In the genomic region with DNA sequence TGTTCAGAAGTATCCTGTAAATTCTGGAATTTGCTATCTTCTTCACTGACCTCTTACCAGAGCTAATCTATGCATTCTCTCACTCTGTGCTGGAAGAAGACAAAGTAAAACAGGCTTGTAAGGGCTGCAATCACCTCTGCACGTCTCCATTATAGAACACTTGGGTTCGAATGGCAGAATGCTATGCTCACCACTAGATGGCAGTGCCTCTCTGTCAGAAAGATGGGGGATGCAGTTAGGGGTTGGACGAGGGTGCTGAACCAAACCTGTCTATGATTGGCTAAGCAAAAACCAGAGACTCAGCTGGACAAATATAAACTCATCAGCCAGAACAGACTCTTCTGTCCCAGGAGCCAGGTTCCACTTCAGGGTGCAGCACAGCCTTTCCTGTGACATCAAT, we compare ENCODE assay signal across 8 mouse cellular contexts.
DNase-seq lines count a peak whose midpoint lies in the region; ATAC-seq and TF ChIP-seq lines count a peak whose summit lies in the region.
"Not testable (repeated sequence)": the region's sequence is repeated elsewhere in the genome, so short reads cannot be mapped to it uniquely, and the experiment has no call there.

No protein-coding gene starts in this region.

- H3K9me3 ChIP-seq in forebrain, embryonic 14.5 days (replicated peaks; ENCODE audit: control insufficient read depth, low read length); hindbrain, postnatal 0 days (ENCODE audit: low read length): not testable (repeated sequence)

- peak; percentile 10 for DNase-seq in A20 (ENCODE audit: low read depth, low spot score)
- peak; percentile 15 for DNase-seq in T-cell, adult 2 months (ENCODE audit: low spot score)
- peak; percentile 15 for DNase-seq in embryo, embryonic 10 days (ENCODE audit: low spot score)
- DNase-seq in forebrain, embryonic 14.5 days (ENCODE audit: low spot score): peak; percentile 7
- peak; percentile 2 for DNase-seq in hindbrain, postnatal 0 days (ENCODE audit: low spot score)
- DNase-seq in liver: peak; percentile 9

- not testable (repeated sequence) for H3K27ac ChIP-seq in forebrain, embryonic 14.5 days (ENCODE audit: low read depth, low read length); hindbrain, postnatal 0 days; testis, adult 2 months (ENCODE audit: control insufficient read depth, insufficient read depth, low read depth, low read length)

- not testable (repeated sequence) for H3K9ac ChIP-seq in forebrain, embryonic 14.5 days (ENCODE audit: low read length); hindbrain, postnatal 0 days (replicated peaks; ENCODE audit: low read length)

- H3K4me1 ChIP-seq in forebrain, embryonic 14.5 days (ENCODE audit: control insufficient read depth, insufficient read depth, low read length); hindbrain, postnatal 0 days (ENCODE audit: insufficient read depth, low read length); testis, adult 2 months (ENCODE audit: control insufficient read depth, insufficient read depth, low read length): not testable (repeated sequence)

- not testable (repeated sequence) for H3K27me3 ChIP-seq in forebrain, embryonic 14.5 days (replicated peaks; ENCODE audit: control insufficient read depth, insufficient read depth, low read length); hindbrain, postnatal 0 days (ENCODE audit: insufficient read depth, low read length); testis, adult 2 months (ENCODE audit: control insufficient read depth, insufficient read depth, low read length)

- H3K4me3 ChIP-seq in forebrain, embryonic 14.5 days (ENCODE audit: low read depth, low read length); hindbrain, postnatal 0 days (ENCODE audit: low read length); testis, adult 2 months (ENCODE audit: control insufficient read depth, low read depth, low read length): not testable (repeated sequence)

- not testable (repeated sequence) for H3K36me3 ChIP-seq in forebrain, embryonic 14.5 days (ENCODE audit: control insufficient read depth, insufficient read depth, low read length); hindbrain, postnatal 0 days (ENCODE audit: insufficient read depth, low read length); testis, adult 2 months (ENCODE audit: control insufficient read depth, insufficient read depth, low read length)

- WGBS in forebrain, embryonic 14.5 days: 25% methylated on average over 3 of the region's 3 CpGs
- WGBS in hindbrain, postnatal 0 days: 31% methylated on average over 3 of the region's 3 CpGs

- TF ChIP-seq POLR2A in testis, adult 2 months (IDR thresholded peaks at IDR 0.05; ENCODE audit: control insufficient read depth, low read depth, low read length): not testable (repeated sequence)

- not testable (repeated sequence) for ATAC-seq in forebrain, embryonic 14.5 days
- 0 out of 2 replicates have a peak, but pooled peaks have one; percentile 32 for ATAC-seq in hindbrain, postnatal 0 days
- peak; percentile 97 for ATAC-seq in megakaryocyte-erythroid progenitor cell, adult 5-6 weeks (replicated peaks; ENCODE audit: low FRiP score, low TSS enrichment, poor library complexity, severe bottlenecking)

- H3K4me2 ChIP-seq in forebrain, embryonic 14.5 days (ENCODE audit: low read length); hindbrain, postnatal 0 days (ENCODE audit: low read depth, low read length): not testable (repeated sequence)

- TF ChIP-seq CTCF in hindbrain, postnatal 0 days (IDR thresholded peaks at IDR 0.05; ENCODE audit: low read depth): peak; percentile 55
- peak; percentile 23; the same call in 1 of the 2 replicates for TF ChIP-seq CTCF in testis, adult 2 months (IDR thresholded peaks at IDR 0.05; ENCODE audit: control insufficient read depth, insufficient read depth, insufficient replicate concordance, low read depth, low read length)
